Mouse (Mus musculus): Measurements from ENCODE around the gene Ntf5.

The Ntf5 gene

GRCm38 (mm10) chr7:45435038-45435437 is 21.5 kb downstream of the Ntf5 start:
- no peak for DNase-seq (ENCODE audit: extremely low spot score)

GRCm38 (mm10) chr7:45436444-45436843 is 22.9 kb downstream of the Ntf5 start:
- DNase-seq (ENCODE audit: extremely low spot score): no peak

- DNase-seq (ENCODE audit: extremely low spot score): no peak
Observed at GRCm38 (mm10) chr7:45437046-45437445, 23.6 kb downstream of the Ntf5 start.

GRCm38 (mm10) chr7:45437521-45438276 is 24.2 kb downstream of the Ntf5 start, which contains the start of gene Ruvbl2:
TSS of gene Ruvbl2 (minus strand) at chr7:45438096.
- DNase-seq (ENCODE audit: extremely low spot score): no peak

- DNase-seq (ENCODE audit: extremely low spot score): no peak
Observed at GRCm38 (mm10) chr7:45443526-45444420, 30.3 kb downstream of the Ntf5 start.

- DNase-seq (ENCODE audit: extremely low spot score): no peak
Observed at GRCm38 (mm10) chr7:45446589-45446988, 33.1 kb downstream of the Ntf5 start.

GRCm38 (mm10) chr7:45447325-45447990 is 34.0 kb downstream of the Ntf5 start:
- DNase-seq (ENCODE audit: extremely low spot score): peak; percentile 57

GRCm38 (mm10) chr7:45449974-45450373 is 36.5 kb downstream of the Ntf5 start:
- DNase-seq (ENCODE audit: extremely low spot score): no peak

GRCm38 (mm10) chr7:45451344-45451982 is 38.0 kb downstream of the Ntf5 start:
- peak; percentile 84 for DNase-seq (ENCODE audit: extremely low spot score)

- no peak for DNase-seq (ENCODE audit: extremely low spot score)
Observed at GRCm38 (mm10) chr7:45454971-45455370, 41.5 kb downstream of the Ntf5 start.

GRCm38 (mm10) chr7:45455932-45456696 is 42.6 kb downstream of the Ntf5 start:
- no peak for DNase-seq (ENCODE audit: extremely low spot score)

GRCm38 (mm10) chr7:45456721-45457203 is 43.3 kb downstream of the Ntf5 start:
- no peak for DNase-seq (ENCODE audit: extremely low spot score)

- DNase-seq (ENCODE audit: extremely low spot score): peak; percentile 40
Observed at GRCm38 (mm10) chr7:45457204-45458060, 43.9 kb downstream of the Ntf5 start.

GRCm38 (mm10) chr7:45458748-45459563 is 45.5 kb downstream of the Ntf5 start:
- peak; percentile 88 for DNase-seq (ENCODE audit: extremely low spot score)

GRCm38 (mm10) chr7:45459564-45460140 is 46.2 kb downstream of the Ntf5 start, which contains the start of gene Ftl1:
TSS of gene Ftl1 (minus strand) at chr7:45459884.
- DNase-seq (ENCODE audit: extremely low spot score): peak; percentile 96

GRCm38 (mm10) chr7:45460377-45460776 is 46.9 kb downstream of the Ntf5 start:
- no peak for DNase-seq (ENCODE audit: extremely low spot score)

GRCm38 (mm10) chr7:45460860-45461314 is 47.4 kb downstream of the Ntf5 start:
- DNase-seq (ENCODE audit: extremely low spot score): peak; percentile 64

GRCm38 (mm10) chr7:45461326-45461725 is 47.8 kb downstream of the Ntf5 start:
- DNase-seq (ENCODE audit: extremely low spot score): no peak
